In the genomic region with DNA sequence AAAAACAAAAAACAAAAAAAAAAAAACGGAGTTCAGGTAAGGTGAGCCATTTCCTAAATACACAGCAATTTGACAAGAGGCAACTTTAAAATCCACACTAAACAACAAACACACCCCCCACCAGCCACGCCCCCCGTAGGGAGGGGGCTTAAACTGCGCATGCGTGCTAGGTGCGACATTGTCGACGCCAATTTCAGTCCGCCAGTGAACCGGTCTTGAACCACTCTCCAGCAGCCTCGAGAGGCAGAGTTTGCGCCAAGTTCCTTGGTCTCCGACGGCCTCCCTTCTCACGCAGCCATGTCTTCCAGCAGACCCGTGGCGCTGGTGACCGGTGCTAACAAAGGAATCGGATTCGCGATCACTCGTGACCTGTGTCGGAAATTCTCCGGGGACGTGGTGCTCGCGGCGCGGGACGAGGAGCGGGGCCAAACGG, we compare ENCODE assay signal across 8 mouse cellular contexts. TPM values are rescaled to one million over a fixed set of nuclear protein-coding genes. Genes with fewer than 3 reads are reported as not detected.
DNase-seq lines count a peak whose midpoint lies in the region; ATAC-seq and TF ChIP-seq lines count a peak whose summit lies in the region.

No protein-coding gene starts in this region.

- H3K27ac ChIP-seq in bone marrow macrophage, adult 2 months (ENCODE audit: insufficient read depth, low read depth, low read length), result no peak overlapping the region
- H3K27ac ChIP-seq in heart, embryonic 12.5 days (ENCODE audit: poor library complexity, severe bottlenecking), result 0 out of 2 replicates have a peak overlapping the region, but pooled peaks have one; percentile 53
- H3K27ac ChIP-seq in kidney, embryonic 16.5 days (ENCODE audit: low read length), result peak overlapping the region; percentile 75
- H3K27ac ChIP-seq in liver, embryonic 11.5 days (ENCODE audit: low read depth, low read length), result no peak overlapping the region

- H3K9ac ChIP-seq in heart, embryonic 12.5 days, result peak overlapping the region; percentile 86
- H3K9ac ChIP-seq in kidney, embryonic 16.5 days (replicated peaks; ENCODE audit: low read length), result peak overlapping the region; percentile 75
- peak overlapping the region; percentile 78 for H3K9ac ChIP-seq in liver, embryonic 11.5 days (ENCODE audit: low read depth, low read length)

- peak; percentile 71 for ATAC-seq in erythroblast, adult 5-6 weeks (replicated peaks; ENCODE audit: low FRiP score, poor library complexity, severe bottlenecking)
- ATAC-seq in heart, embryonic 12.5 days (ENCODE audit: insufficient number of reproducible peaks, low FRiP score), result peak; percentile 78
- ATAC-seq in kidney, embryonic 16.5 days (ENCODE audit: low FRiP score, low TSS enrichment), result peak; percentile 16; the same call in 1 of the 2 replicates
- 0 out of 2 replicates have a peak, but pooled peaks have one; percentile 42 for ATAC-seq in liver, embryonic 11.5 days (replicated peaks; ENCODE audit: low FRiP score)

- peaks cover 8% of the 10 kb centered on the region for H3K4me1 ChIP-seq in bone marrow macrophage, adult 2 months (ENCODE audit: control insufficient read depth, insufficient read depth, low read length)
- H3K4me1 ChIP-seq in heart, embryonic 12.5 days (replicated peaks), result peaks cover 20% of the 10 kb centered on the region
- H3K4me1 ChIP-seq in kidney, embryonic 16.5 days (ENCODE audit: insufficient read depth, low read length), result peaks cover 16% of the 10 kb centered on the region
- peaks cover 7% of the 10 kb centered on the region for H3K4me1 ChIP-seq in liver, embryonic 11.5 days (replicated peaks; ENCODE audit: control insufficient read depth, insufficient read depth, low read length)

- H3K79me2 ChIP-seq in myocyte (ENCODE audit: control insufficient read depth, insufficient read depth), result no peaks in the 10 kb centered on the region

- peaks cover 18% of the 10 kb centered on the region for H3K36me3 ChIP-seq in heart, embryonic 12.5 days
- peaks cover 13% of the 10 kb centered on the region; the same call in 1 of the 2 replicates for H3K36me3 ChIP-seq in kidney, embryonic 16.5 days (ENCODE audit: insufficient read depth, low read length)
- peaks cover 2% of the 10 kb centered on the region; the same call in 1 of the 2 replicates for H3K36me3 ChIP-seq in liver, embryonic 11.5 days (ENCODE audit: control insufficient read depth, insufficient read depth, low read length)
- no peaks in the 10 kb centered on the region for H3K36me3 ChIP-seq in myocyte (ENCODE audit: control insufficient read depth, insufficient read depth)

- peak overlapping the region; percentile 6 for H3ac ChIP-seq in myocyte (ENCODE audit: control insufficient read depth, insufficient read length)

- peak overlapping the region; percentile 74 for H3K4me2 ChIP-seq in heart, embryonic 12.5 days
- peak overlapping the region; percentile 84 for H3K4me2 ChIP-seq in kidney, embryonic 16.5 days (replicated peaks; ENCODE audit: low read depth, low read length)
- peak overlapping the region; percentile 97 for H3K4me2 ChIP-seq in liver, embryonic 11.5 days
- H3K4me2 ChIP-seq in myocyte (ENCODE audit: low read depth), result peak overlapping the region; percentile 71

- no peak for TF ChIP-seq CTCF in bone marrow macrophage, adult 2 months (IDR thresholded peaks at IDR 0.05; ENCODE audit: low read depth, low read length)

- DNase-seq in B cell, adult 2 months, result peak; percentile 93 to 95
- DNase-seq in liver, embryonic 11.5 days (ENCODE audit: low spot score), result peak; percentile 85
- peak; percentile 87 to 92 for DNase-seq in spleen, postnatal 4 days (ENCODE audit: low spot score in 2 of 2)

- no peaks in the 10 kb centered on the region for H3K27me3 ChIP-seq in heart, embryonic 12.5 days (replicated peaks)
- 0 out of 2 replicates have a peak, but pooled peaks cover 2% of the 10 kb centered on the region for H3K27me3 ChIP-seq in kidney, embryonic 16.5 days (ENCODE audit: insufficient read depth, low read length)
- no peaks in the 10 kb centered on the region for H3K27me3 ChIP-seq in liver, embryonic 11.5 days (replicated peaks; ENCODE audit: control insufficient read depth, insufficient read depth, low read length)
- H3K27me3 ChIP-seq in myocyte (ENCODE audit: control insufficient read depth, insufficient read depth, insufficient read length), result no peaks in the 10 kb centered on the region

- peak overlapping the region; percentile 95 for H3K4me3 ChIP-seq in bone marrow macrophage, adult 2 months (ENCODE audit: insufficient read depth, low read length)
- H3K4me3 ChIP-seq in heart, embryonic 12.5 days, result peak overlapping the region; percentile 68
- peak overlapping the region; percentile 74 for H3K4me3 ChIP-seq in kidney, embryonic 16.5 days (ENCODE audit: low read length)
- H3K4me3 ChIP-seq in liver, embryonic 11.5 days (ENCODE audit: low read depth, low read length), result peak overlapping the region; percentile 61
- peak overlapping the region; percentile 25 for H3K4me3 ChIP-seq in myocyte

- H3K9me3 ChIP-seq in heart, embryonic 12.5 days (replicated peaks), result no peaks in the 10 kb centered on the region
- H3K9me3 ChIP-seq in kidney, embryonic 16.5 days (ENCODE audit: low read length), result no peaks in the 10 kb centered on the region
- H3K9me3 ChIP-seq in liver, embryonic 11.5 days (ENCODE audit: control insufficient read depth, low read length), result no peaks in the 10 kb centered on the region

- under 1% methylated on average over 32 of the region's 32 CpGs for WGBS in heart, embryonic 12.5 days
- under 1% methylated on average over 32 of the region's 32 CpGs for WGBS in kidney, embryonic 16.5 days
- whole genome bisulfite sequencing in liver, embryonic 11.5 days, result under 1% methylated on average over 32 of the region's 32 CpGs

- no peak for TF ChIP-seq POLR2A in bone marrow macrophage, adult 2 months (IDR thresholded peaks at IDR 0.05; ENCODE audit: borderline replicate concordance, low read depth, low read length)
- peak; percentile 68 for TF ChIP-seq POLR2A in myocyte (IDR thresholded peaks at IDR 0.05; ENCODE audit: insufficient read length, low read depth)

TF ChIP-seq in myocyte, 11 proteins besides CTCF, POLR2A, EP300 and RAD21:
- TF ChIP-seq TCF3 (IDR thresholded peaks at IDR 0.05; ENCODE audit: insufficient read length, low read depth) (no peak), POLR2AphosphoS2 (IDR thresholded peaks at IDR 0.05; ENCODE audit: insufficient read length, low read depth) (peak; percentile 71)

RNA-seq across cellular contexts. Expression of a gene that starts 2.0 kb away (rescaled TPM):
- 37.5 and 40.0 TPM in 2 replicates for polyA plus RNA-seq in bone marrow macrophage, adult 2 months (2012; ENCODE audit: insufficient read depth, insufficient read length, missing spikeins)
- 8.3 and 18.6 TPM in 2 replicates for total RNA-seq in erythroblast, adult 5-6 weeks (2015; ENCODE audit: low replicate concordance)
- 5.2 and 8.2 TPM in 2 replicates for total RNA-seq in erythroblast, adult 5-6 weeks (2017; ENCODE audit: low replicate concordance)
- polyA plus RNA-seq in heart, embryonic 12.5 days (2016; fragmentation: Nextera tagmentation; extraction: Ambion mirVana), result 57.0 and 58.0 TPM in 2 replicates
- 174 and 188 TPM in 2 replicates for polyA plus RNA-seq in kidney, embryonic 16.5 days (2015; fragmentation: Nextera tagmentation; extraction: Ambion mirVana)
- polyA plus RNA-seq in liver, embryonic 11.5 days (2014; fragmentation: Nextera tagmentation; extraction: Ambion mirVana), result 44.3 and 49.3 TPM in 2 replicates
- 19.9 TPM for polyA plus RNA-seq in myocyte (2012; fragmentation: generic; extraction: Trizol)

RNA-seq across cellular contexts. Expression of a gene that starts 3.8 kb away (rescaled TPM):
- 5.4 and 6.1 TPM in 2 replicates for polyA plus RNA-seq in bone marrow macrophage, adult 2 months (2012; ENCODE audit: insufficient read depth, insufficient read length, missing spikeins)
- not detected in 2 replicates for total RNA-seq in erythroblast, adult 5-6 weeks (2015; ENCODE audit: low replicate concordance)
- 0.70 and 1.2 TPM in 2 replicates for total RNA-seq in erythroblast, adult 5-6 weeks (2017; ENCODE audit: low replicate concordance)
- 6.4 and 7.5 TPM in 2 replicates for polyA plus RNA-seq in heart, embryonic 12.5 days (2016; fragmentation: Nextera tagmentation; extraction: Ambion mirVana)
- 14.4 and 17.4 TPM in 2 replicates for polyA plus RNA-seq in kidney, embryonic 16.5 days (2015; fragmentation: Nextera tagmentation; extraction: Ambion mirVana)
- 11.1 and 13.4 TPM in 2 replicates for polyA plus RNA-seq in liver, embryonic 11.5 days (2014; fragmentation: Nextera tagmentation; extraction: Ambion mirVana)
- polyA plus RNA-seq in myocyte (2012; fragmentation: generic; extraction: Trizol), result 3.6 TPM

RNA-seq across cellular contexts. Expression of a gene that starts 20.2 kb away (rescaled TPM):
- polyA plus RNA-seq in bone marrow macrophage, adult 2 months (2012; ENCODE audit: insufficient read depth, insufficient read length, missing spikeins), result not detected in 2 replicates
- not detected in 2 replicates for total RNA-seq in erythroblast, adult 5-6 weeks (2015; ENCODE audit: low replicate concordance)
- not detected in 2 replicates for total RNA-seq in erythroblast, adult 5-6 weeks (2017; ENCODE audit: low replicate concordance)
- polyA plus RNA-seq in heart, embryonic 12.5 days (2016; fragmentation: Nextera tagmentation; extraction: Ambion mirVana), result not detected in 2 replicates
- not detected in 2 replicates for polyA plus RNA-seq in kidney, embryonic 16.5 days (2015; fragmentation: Nextera tagmentation; extraction: Ambion mirVana)
- polyA plus RNA-seq in liver, embryonic 11.5 days (2014; fragmentation: Nextera tagmentation; extraction: Ambion mirVana), result not detected in 2 replicates
- polyA plus RNA-seq in myocyte (2012; fragmentation: generic; extraction: Trizol), result not detected

Comparison
In these comparisons a context has a peak if more than half of its experiments do, and no peak if none do; other contexts are left out.
1. H3K27ac ChIP-seq: peak in heart, embryonic 12.5 days (single experiment) and kidney, embryonic 16.5 days (single experiment); none in bone marrow macrophage, adult 2 months (single experiment) and liver, embryonic 11.5 days (single experiment).
2. H3K4me3 ChIP-seq: peak in every context shown above with its lines; median percentile 95 in bone marrow macrophage, adult 2 months; 74 in kidney, embryonic 16.5 days; 68 in heart, embryonic 12.5 days; 61 in liver, embryonic 11.5 days; 25 in myocyte.
3. ATAC-seq: peak in every context shown above with its lines; median percentile 78 in heart, embryonic 12.5 days; 71 in erythroblast, adult 5-6 weeks; 42 in liver, embryonic 11.5 days; 16 in kidney, embryonic 16.5 days.
4. Peak in every context shown above with its lines, with median percentiles within 50 percentile points of each other: DNase-seq, H3K4me2 ChIP-seq and H3K9ac ChIP-seq.